Mouse (Mus musculus): ENCODE measurements around the gene Fto. TPM values are rescaled to one million over a fixed set of nuclear protein-coding genes. Genes with fewer than 3 reads are reported as not detected.

Fto gene
- polyA plus RNA-seq, 1 experiment from 2014 or later = 151 TPM

DNA sequence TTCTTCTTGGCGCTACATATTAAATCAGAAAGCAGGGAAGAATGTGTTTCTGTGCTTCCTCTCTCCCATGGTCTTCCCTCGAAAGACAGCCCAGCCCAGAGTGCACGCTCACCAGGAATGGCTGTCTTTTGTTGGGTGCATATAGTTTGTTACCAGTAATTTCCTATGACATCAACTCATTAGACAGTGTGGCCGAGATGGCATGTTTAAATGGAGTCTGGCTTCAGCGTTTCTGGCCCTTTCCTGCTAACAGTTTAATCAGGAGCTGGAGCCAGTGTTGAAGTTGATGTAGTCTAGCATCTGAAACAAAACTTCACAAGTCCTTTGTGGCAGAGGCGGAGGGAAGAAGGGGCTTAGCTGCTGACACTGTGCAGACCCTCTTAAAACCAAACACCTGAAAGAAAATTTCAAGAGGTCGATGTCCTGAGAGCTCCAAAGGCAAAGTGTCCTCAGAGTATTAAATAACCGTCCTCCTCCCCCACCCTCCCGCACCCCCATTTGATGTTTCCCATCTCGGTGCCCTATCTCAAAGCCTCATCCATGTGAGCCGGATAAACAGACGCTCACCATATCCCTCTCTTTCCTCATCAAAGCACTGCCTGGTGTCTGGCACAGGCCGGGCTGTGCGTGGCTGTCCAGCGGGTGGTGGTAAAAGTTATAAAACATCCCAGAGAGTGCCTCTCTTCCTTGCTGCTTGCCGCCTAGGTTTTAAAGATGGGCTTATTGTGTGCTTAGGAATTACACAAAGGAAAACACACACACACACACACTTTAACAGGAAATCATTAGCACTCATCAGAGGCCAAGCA, 210.9 kb downstream of the Fto start:
- H3K4me3 ChIP-seq (ENCODE audit: low read length) = no peak overlapping the region
- no peak for ATAC-seq
- H3K9me3 ChIP-seq (ENCODE audit: control insufficient read depth, low read length) = no peaks in the 10 kb centered on the region
- H3K36me3 ChIP-seq (ENCODE audit: control insufficient read depth, insufficient read depth, low read length) = no peaks in the 10 kb centered on the region; the same call in 1 of the 2 replicates
- no peak overlapping the region for H3K27ac ChIP-seq (ENCODE audit: low read depth, low read length)
- peaks cover 4% of the 10 kb centered on the region for H3K27me3 ChIP-seq (replicated peaks; ENCODE audit: control insufficient read depth, insufficient read depth, low read length)
- 45% methylated on average over 16 of the region's 16 CpGs for WGBS
- peaks cover 5% of the 10 kb centered on the region for H3K4me1 ChIP-seq (ENCODE audit: control insufficient read depth, insufficient read depth, low read depth, low read length)
- no peak overlapping the region for H3K4me2 ChIP-seq (ENCODE audit: low read length)
- H3K9ac ChIP-seq (ENCODE audit: low read depth, low read length) = no peak overlapping the region

DNA sequence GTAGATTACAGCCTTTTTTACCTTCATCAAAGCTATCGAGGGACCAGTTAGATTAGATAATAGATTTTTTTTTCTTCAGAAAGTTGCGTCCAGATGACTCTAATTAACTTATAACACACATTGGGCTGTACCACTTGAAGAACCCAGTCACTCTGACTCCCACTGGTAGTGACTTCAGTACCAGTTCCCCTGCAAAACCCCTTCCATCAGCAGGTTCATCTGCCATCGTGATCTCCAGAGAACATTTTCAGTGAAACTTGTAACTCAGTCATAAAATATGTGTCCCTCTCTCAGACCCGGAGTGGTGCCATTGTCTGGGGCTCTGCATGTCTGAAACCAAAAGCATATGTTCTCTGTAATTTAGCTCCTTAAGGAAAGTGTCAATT, 211.5 kb downstream of the Fto start:
- WGBS = 25% methylated on average over 4 of the region's 4 CpGs
- peaks cover 5% of the 10 kb centered on the region for H3K4me1 ChIP-seq (ENCODE audit: control insufficient read depth, insufficient read depth, low read depth, low read length)
- no peak overlapping the region for H3K27ac ChIP-seq (ENCODE audit: low read depth, low read length)
- H3K9me3 ChIP-seq (ENCODE audit: control insufficient read depth, low read length) = no peaks in the 10 kb centered on the region
- H3K9ac ChIP-seq (ENCODE audit: low read depth, low read length) = no peak overlapping the region
- H3K27me3 ChIP-seq (replicated peaks; ENCODE audit: control insufficient read depth, insufficient read depth, low read length) = peaks cover 2% of the 10 kb centered on the region
- no peak overlapping the region for H3K4me2 ChIP-seq (ENCODE audit: low read length)
- ATAC-seq = no peak
- H3K36me3 ChIP-seq (ENCODE audit: control insufficient read depth, insufficient read depth, low read length) = no peaks in the 10 kb centered on the region; the same call in 1 of the 2 replicates
- no peak overlapping the region for H3K4me3 ChIP-seq (ENCODE audit: low read length)

- Histone ChIP-seq H3K4me1 (ENCODE audit: control insufficient read depth, insufficient read depth, low read depth, low read length) (peaks cover 5% of the 10 kb centered on the region), H3K9ac (ENCODE audit: low read depth, low read length) (no peak overlapping the region), H3K36me3 (ENCODE audit: control insufficient read depth, insufficient read depth, low read length) (no peaks in the 10 kb centered on the region; the same call in 1 of the 2 replicates), H3K27ac (ENCODE audit: low read depth, low read length) (no peak overlapping the region), H3K9me3 (ENCODE audit: control insufficient read depth, low read length) (no peaks in the 10 kb centered on the region), H3K27me3 (replicated peaks; ENCODE audit: control insufficient read depth, insufficient read depth, low read length) (peaks cover 2% of the 10 kb centered on the region), H3K4me2 (ENCODE audit: low read length) (no peak overlapping the region), H3K4me3 (ENCODE audit: low read length) (no peak overlapping the region)
- WGBS = 18% methylated on average over 10 of the region's 10 CpGs
- no peak for ATAC-seq
Observed at GRCm38 (mm10) chr8:91525342-91525817, 212.1 kb downstream of the Fto start.

- no peak overlapping the region for H3K9ac ChIP-seq (ENCODE audit: low read depth, low read length)
- no peak for ATAC-seq
- H3K4me2 ChIP-seq (ENCODE audit: low read length) = no peak overlapping the region
- 61% methylated on average over 2 of the region's 2 CpGs for WGBS
- H3K36me3 ChIP-seq (ENCODE audit: control insufficient read depth, insufficient read depth, low read length) = no peaks in the 10 kb centered on the region; the same call in 1 of the 2 replicates
- H3K4me3 ChIP-seq (ENCODE audit: low read length) = no peak overlapping the region
- peaks cover 14% of the 10 kb centered on the region for H3K4me1 ChIP-seq (ENCODE audit: control insufficient read depth, insufficient read depth, low read depth, low read length)
- no peaks in the 10 kb centered on the region for H3K9me3 ChIP-seq (ENCODE audit: control insufficient read depth, low read length)
- no peak overlapping the region for H3K27ac ChIP-seq (ENCODE audit: low read depth, low read length)
- peaks cover 2% of the 10 kb centered on the region for H3K27me3 ChIP-seq (replicated peaks; ENCODE audit: control insufficient read depth, insufficient read depth, low read length)
Observed at GRCm38 (mm10) chr8:91528967-91529366, 215.6 kb downstream of the Fto start.

- no peak overlapping the region for H3K4me2 ChIP-seq (ENCODE audit: low read length)
- peaks cover 2% of the 10 kb centered on the region for H3K27me3 ChIP-seq (replicated peaks; ENCODE audit: control insufficient read depth, insufficient read depth, low read length)
- ATAC-seq = no peak
Observed at GRCm38 (mm10) chr8:91529699-91530098, 216.4 kb downstream of the Fto start.

GRCm38 (mm10) chr8:91530656-91531055, 217.3 kb downstream of the Fto start:
- 76% methylated on average over 8 of the region's 8 CpGs for WGBS
- Histone ChIP-seq H3K9me3 (ENCODE audit: control insufficient read depth, low read length) (no peaks in the 10 kb centered on the region), H3K4me1 (ENCODE audit: control insufficient read depth, insufficient read depth, low read depth, low read length) (peaks cover 11% of the 10 kb centered on the region), H3K27ac (ENCODE audit: low read depth, low read length) (no peak overlapping the region), H3K27me3 (replicated peaks; ENCODE audit: control insufficient read depth, insufficient read depth, low read length) (peaks cover 2% of the 10 kb centered on the region), H3K4me2 (ENCODE audit: low read length) (no peak overlapping the region), H3K9ac (ENCODE audit: low read depth, low read length) (no peak overlapping the region), H3K4me3 (ENCODE audit: low read length) (no peak overlapping the region), H3K36me3 (ENCODE audit: control insufficient read depth, insufficient read depth, low read length) (no peaks in the 10 kb centered on the region; the same call in 1 of the 2 replicates)
- no peak for ATAC-seq

More at GRCm38 (mm10) chr8:91529699-91530098, 216.4 kb downstream of the Fto start:
- H3K9ac ChIP-seq (ENCODE audit: low read depth, low read length) = no peak overlapping the region
- no peak overlapping the region for H3K27ac ChIP-seq (ENCODE audit: low read depth, low read length)
- peaks cover 14% of the 10 kb centered on the region for H3K4me1 ChIP-seq (ENCODE audit: control insufficient read depth, insufficient read depth, low read depth, low read length)
- 91% methylated on average over 5 of the region's 5 CpGs for WGBS
- no peaks in the 10 kb centered on the region for H3K9me3 ChIP-seq (ENCODE audit: control insufficient read depth, low read length)
- no peak overlapping the region for H3K4me3 ChIP-seq (ENCODE audit: low read length)
- H3K36me3 ChIP-seq (ENCODE audit: control insufficient read depth, insufficient read depth, low read length) = no peaks in the 10 kb centered on the region; the same call in 1 of the 2 replicates

GRCm38 (mm10) chr8:91531971-91532370, 218.6 kb downstream of the Fto start:
- no peak overlapping the region for H3K4me2 ChIP-seq (ENCODE audit: low read length)
- H3K27me3 ChIP-seq (replicated peaks; ENCODE audit: control insufficient read depth, insufficient read depth, low read length) = no peaks in the 10 kb centered on the region; the same call in none of the 2 replicates
- no peaks in the 10 kb centered on the region for H3K9me3 ChIP-seq (ENCODE audit: control insufficient read depth, low read length)
- H3K27ac ChIP-seq (ENCODE audit: low read depth, low read length) = no peak overlapping the region
- peak; percentile 60 for ATAC-seq
- H3K9ac ChIP-seq (ENCODE audit: low read depth, low read length) = no peak overlapping the region
- H3K36me3 ChIP-seq (ENCODE audit: control insufficient read depth, insufficient read depth, low read length) = no peaks in the 10 kb centered on the region; the same call in 1 of the 2 replicates
- H3K4me3 ChIP-seq (ENCODE audit: low read length) = no peak overlapping the region
- peaks cover 11% of the 10 kb centered on the region for H3K4me1 ChIP-seq (ENCODE audit: control insufficient read depth, insufficient read depth, low read depth, low read length)
- WGBS = 26% methylated on average over 8 of the region's 8 CpGs

- Histone ChIP-seq H3K27ac (ENCODE audit: low read depth, low read length) (no peak overlapping the region; the same call in 1 of the 2 replicates), H3K4me3 (ENCODE audit: low read length) (no peak overlapping the region), H3K27me3 (replicated peaks; ENCODE audit: control insufficient read depth, insufficient read depth, low read length) (no peaks in the 10 kb centered on the region; the same call in none of the 2 replicates), H3K9me3 (ENCODE audit: control insufficient read depth, low read length) (no peaks in the 10 kb centered on the region), H3K36me3 (ENCODE audit: control insufficient read depth, insufficient read depth, low read length) (no peaks in the 10 kb centered on the region; the same call in 1 of the 2 replicates), H3K4me1 (ENCODE audit: control insufficient read depth, insufficient read depth, low read depth, low read length) (peaks cover 11% of the 10 kb centered on the region), H3K4me2 (ENCODE audit: low read length) (no peak overlapping the region), H3K9ac (ENCODE audit: low read depth, low read length) (no peak overlapping the region)
- WGBS = 58% methylated on average over 18 of the region's 18 CpGs
- ATAC-seq = peak; percentile 55
Observed at GRCm38 (mm10) chr8:91532671-91533436, 219.5 kb downstream of the Fto start.

DNA sequence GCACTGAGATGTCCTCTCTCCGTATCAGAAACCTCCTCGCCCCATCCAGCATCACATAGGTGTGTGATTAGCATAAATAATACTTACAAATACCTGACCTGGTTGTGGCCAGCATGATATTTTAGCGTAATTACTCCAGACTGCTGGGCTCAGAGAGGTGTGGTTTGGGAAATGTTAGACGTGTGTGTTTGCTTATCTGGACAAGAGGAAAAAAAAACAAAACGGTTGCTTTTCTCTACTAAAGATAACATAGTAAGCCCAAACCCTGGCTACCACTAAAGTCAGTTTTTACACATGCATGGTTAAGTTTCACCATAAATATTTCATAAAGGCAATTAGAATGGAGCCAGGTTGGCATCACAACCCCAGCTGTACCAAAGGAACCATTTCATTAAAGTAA, 221.4 kb downstream of the Fto start:
- Histone ChIP-seq H3K36me3 (ENCODE audit: control insufficient read depth, insufficient read depth, low read length) (no peaks in the 10 kb centered on the region), H3K9me3 (ENCODE audit: control insufficient read depth, low read length) (no peaks in the 10 kb centered on the region), H3K27ac (ENCODE audit: low read depth, low read length) (no peak overlapping the region), H3K27me3 (replicated peaks; ENCODE audit: control insufficient read depth, insufficient read depth, low read length) (no peaks in the 10 kb centered on the region; the same call in 1 of the 2 replicates), H3K9ac (ENCODE audit: low read depth, low read length) (no peak overlapping the region), H3K4me1 (ENCODE audit: control insufficient read depth, insufficient read depth, low read depth, low read length) (peaks cover 9% of the 10 kb centered on the region), H3K4me2 (ENCODE audit: low read length) (no peak overlapping the region), H3K4me3 (ENCODE audit: low read length) (no peak overlapping the region)
- ATAC-seq = no peak
- 87% methylated on average over 5 of the region's 5 CpGs for WGBS

All from hindbrain, embryonic 16.5 days (tissue).